Mouse (Mus musculus) neural tube, embryonic 12.5 days (tissue): Measurements from ENCODE around the gene Gm20388. TPM values are rescaled to one million over a fixed set of nuclear protein-coding genes. Genes with fewer than 3 reads are reported as not detected.

ENCODE experiments used
- ATAC-seq: fragments of 200-750 bp; cut with Nextera tagmentation; 2 replicates; pipeline ENCODE4 v1.8.0; 2017; ENCODE audit warnings: low read depth, mild to moderate bottlenecking, moderate TSS enrichment, moderate library complexity; ENCODE audit not compliant: low FRiP score
- H3K27ac ChIP-seq: fragments of 300-500 bp; sonication (generic); 2 replicates; pipeline ENCODE4 v1.5.1; 2016
- H3K27me3 ChIP-seq: fragments of 300-500 bp; sonication (generic); replicated peaks from 2 replicates; pipeline ENCODE4 v1.6.1; 2016; ENCODE audit warnings: mild to moderate bottlenecking
- H3K36me3 ChIP-seq: fragments of 300-500 bp; sonication (generic); 2 replicates; pipeline ENCODE4 v1.6.1; 2016; ENCODE audit warnings: mild to moderate bottlenecking
- H3K4me1 ChIP-seq: fragments of 300-500 bp; sonication (generic); 2 replicates; pipeline ENCODE4 v1.6.1; 2016
- H3K4me2 ChIP-seq: fragments of 300-500 bp; sonication (generic); replicated peaks from 2 replicates; pipeline ENCODE4 v1.6.1; 2016; ENCODE audit warnings: mild to moderate bottlenecking
- H3K4me3 ChIP-seq: fragments of 300-500 bp; sonication (generic); 2 replicates; pipeline ENCODE4 v1.5.1; 2016
- H3K9ac ChIP-seq: fragments of 300-500 bp; sonication (generic); 2 replicates; pipeline ENCODE4 v1.6.1; 2016; ENCODE audit warnings: mild to moderate bottlenecking
- H3K9me3 ChIP-seq: fragments of 300-500 bp; sonication (generic); 2 replicates; pipeline ENCODE4 v1.6.1; 2016; ENCODE audit warnings: mild to moderate bottlenecking
- WGBS: fragments of 180-500 bp; shearing (Covaris S2); methylation state at CpG from one replicate; pipeline ENCODE4 v1.1.7; 2016; 5-methylcytosine and 5-hydroxymethylcytosine counted together
- polyA plus RNA-seq: library from polyadenylated mRNA; unstranded; fragments of >200 nt; fragmentation: Nextera tagmentation; extraction: Ambion mirVana; gene quantifications from 2 replicates; pipeline ENCODE4 v1.2.1, GENCODE M21; 2016

The Gm20388 gene
- polyA plus RNA-seq, 1 experiment from 2014 or later: not detected

GRCm38 (mm10) chr8:120039313-120039919, 128.8 kb downstream of the Gm20388 start:
- Histone ChIP-seq H3K9ac (no peak overlapping the region), H3K4me2 (no peak overlapping the region), H3K4me1 (peaks cover 2% of the 10 kb centered on the region; the same call in 1 of the 2 replicates), H3K4me3 (no peak overlapping the region), H3K36me3 (no peaks in the 10 kb centered on the region), H3K9me3 (no peaks in the 10 kb centered on the region), H3K27me3 (no peaks in the 10 kb centered on the region), H3K27ac (no peak overlapping the region)
- WGBS: 82% methylated on average over 11 of the region's 11 CpGs
- ATAC-seq: no peak

DNA sequence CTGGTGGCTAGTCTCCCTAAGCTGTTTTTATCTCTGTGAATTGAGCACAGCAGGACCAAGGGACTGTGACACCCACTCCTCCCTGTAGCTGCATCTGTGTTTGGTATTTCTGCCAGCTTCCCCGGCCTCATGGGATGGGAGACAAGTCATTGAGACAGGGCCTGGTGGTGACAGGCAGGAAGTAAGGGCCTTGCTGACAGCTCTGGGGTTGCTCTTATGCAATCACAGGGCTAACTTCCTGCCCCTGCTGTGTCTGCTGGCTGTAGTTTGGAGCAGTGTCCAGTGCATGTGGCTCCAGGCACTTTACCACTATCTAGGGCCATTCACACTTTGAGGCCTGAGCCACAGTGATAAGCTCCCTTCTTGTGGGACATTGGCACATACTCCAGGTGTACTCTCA, 130.2 kb downstream of the Gm20388 start:
- 73% methylated on average over 1 of the region's 1 CpGs for WGBS
- H3K27ac ChIP-seq: no peak overlapping the region

DNA sequence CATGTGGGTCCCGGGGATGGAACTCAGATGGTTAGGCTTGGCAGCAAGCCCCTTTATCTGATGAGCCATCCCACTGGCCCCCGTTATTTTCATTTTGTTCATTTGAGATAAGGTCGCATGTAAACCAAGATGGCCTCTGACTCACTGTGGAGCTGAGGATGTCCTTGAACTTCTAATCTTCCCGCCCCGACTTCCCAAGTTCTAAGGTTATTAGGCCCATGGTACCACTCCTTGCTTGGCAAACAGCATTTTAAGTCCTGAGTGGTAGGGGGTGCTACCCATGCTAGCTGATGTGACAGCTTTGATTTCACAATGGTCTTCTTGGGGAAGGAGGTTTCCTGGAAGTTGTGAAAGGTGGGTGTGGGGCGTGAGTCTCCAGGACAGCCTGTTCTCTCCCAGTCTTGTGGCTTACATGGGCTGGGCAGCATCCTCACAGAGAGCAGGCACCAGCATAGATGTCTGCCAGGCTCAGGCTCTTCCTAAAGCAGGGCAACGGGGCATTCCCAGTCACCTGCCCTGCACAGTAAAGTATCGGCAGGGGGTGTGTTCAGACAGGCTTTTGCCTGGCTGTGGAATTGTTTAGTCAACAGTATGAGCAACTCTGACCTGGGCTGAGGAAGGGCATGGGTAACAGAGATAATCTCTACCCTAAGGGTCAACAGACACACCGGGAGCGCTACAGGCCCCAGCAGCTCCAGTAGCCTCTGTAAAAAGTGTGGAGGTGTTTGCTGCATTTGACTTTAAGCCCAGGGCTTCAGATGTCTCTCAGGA, 132.1 kb downstream of the Gm20388 start:
- no peak overlapping the region for H3K4me2 ChIP-seq
- WGBS: 85% methylated on average over 10 of the region's 10 CpGs
- peaks cover 8% of the 10 kb centered on the region; the same call in 1 of the 2 replicates for H3K4me1 ChIP-seq
- H3K9ac ChIP-seq: no peak overlapping the region
- no peak overlapping the region for H3K27ac ChIP-seq
- no peak for ATAC-seq
- H3K36me3 ChIP-seq: no peaks in the 10 kb centered on the region
- H3K27me3 ChIP-seq: no peaks in the 10 kb centered on the region
- no peak overlapping the region for H3K4me3 ChIP-seq
- H3K9me3 ChIP-seq: no peaks in the 10 kb centered on the region

More for the DNA sequence above, 130.2 kb downstream of the Gm20388 start:
- Histone ChIP-seq H3K4me2 (no peak overlapping the region), H3K36me3 (no peaks in the 10 kb centered on the region), H3K4me1 (no peaks in the 10 kb centered on the region), H3K9me3 (no peaks in the 10 kb centered on the region), H3K4me3 (no peak overlapping the region), H3K9ac (no peak overlapping the region), H3K27me3 (no peaks in the 10 kb centered on the region)
- ATAC-seq: no peak

DNA sequence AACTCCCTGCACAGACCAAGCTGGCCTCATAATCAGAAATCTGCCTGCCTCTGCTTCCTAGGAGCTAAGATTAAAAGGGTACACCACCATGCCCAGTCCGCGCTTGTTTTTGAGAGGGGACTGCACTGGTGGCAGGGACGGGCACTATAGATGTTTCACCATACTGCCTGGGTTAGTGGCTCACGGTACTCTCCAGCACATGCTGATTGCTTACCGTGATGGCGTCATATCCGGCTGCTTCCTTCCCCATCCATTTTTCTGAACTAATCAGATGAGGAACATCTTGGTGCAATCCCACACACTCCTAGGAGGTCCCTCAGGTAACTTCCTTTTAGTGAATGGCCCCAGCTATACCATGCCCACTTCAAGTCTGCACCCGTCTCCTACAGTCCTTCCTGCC, 134.3 kb downstream of the Gm20388 start:
- Histone ChIP-seq H3K9me3 (no peaks in the 10 kb centered on the region), H3K4me3 (no peak overlapping the region), H3K27ac (no peak overlapping the region), H3K36me3 (no peaks in the 10 kb centered on the region), H3K4me1 (peaks cover 8% of the 10 kb centered on the region; the same call in 1 of the 2 replicates), H3K9ac (no peak overlapping the region), H3K4me2 (no peak overlapping the region), H3K27me3 (no peaks in the 10 kb centered on the region)
- no peak for ATAC-seq
- 91% methylated on average over 8 of the region's 8 CpGs for WGBS

DNA sequence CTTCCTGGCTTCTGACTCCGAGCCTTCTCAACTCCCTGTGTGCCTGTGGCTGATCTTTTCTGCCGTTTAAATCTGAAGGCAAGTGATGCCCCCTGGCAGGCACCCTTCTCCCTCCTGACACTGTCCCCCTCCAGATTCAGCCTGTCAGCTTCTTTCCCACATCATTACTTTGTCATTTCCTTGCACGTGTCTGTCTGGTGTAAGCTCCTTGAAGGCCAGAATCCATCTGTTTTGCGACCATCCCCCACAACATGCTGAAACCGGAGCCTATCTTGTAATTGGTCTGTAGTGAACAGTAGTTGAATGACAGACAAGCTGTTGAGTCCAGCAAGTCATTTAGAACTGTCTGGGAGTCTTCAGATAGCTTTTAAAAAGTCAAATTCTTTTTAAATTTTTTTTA, 134.8 kb downstream of the Gm20388 start:
- H3K36me3 ChIP-seq: no peaks in the 10 kb centered on the region
- no peak overlapping the region for H3K27ac ChIP-seq
- H3K4me3 ChIP-seq: no peak overlapping the region

DNA sequence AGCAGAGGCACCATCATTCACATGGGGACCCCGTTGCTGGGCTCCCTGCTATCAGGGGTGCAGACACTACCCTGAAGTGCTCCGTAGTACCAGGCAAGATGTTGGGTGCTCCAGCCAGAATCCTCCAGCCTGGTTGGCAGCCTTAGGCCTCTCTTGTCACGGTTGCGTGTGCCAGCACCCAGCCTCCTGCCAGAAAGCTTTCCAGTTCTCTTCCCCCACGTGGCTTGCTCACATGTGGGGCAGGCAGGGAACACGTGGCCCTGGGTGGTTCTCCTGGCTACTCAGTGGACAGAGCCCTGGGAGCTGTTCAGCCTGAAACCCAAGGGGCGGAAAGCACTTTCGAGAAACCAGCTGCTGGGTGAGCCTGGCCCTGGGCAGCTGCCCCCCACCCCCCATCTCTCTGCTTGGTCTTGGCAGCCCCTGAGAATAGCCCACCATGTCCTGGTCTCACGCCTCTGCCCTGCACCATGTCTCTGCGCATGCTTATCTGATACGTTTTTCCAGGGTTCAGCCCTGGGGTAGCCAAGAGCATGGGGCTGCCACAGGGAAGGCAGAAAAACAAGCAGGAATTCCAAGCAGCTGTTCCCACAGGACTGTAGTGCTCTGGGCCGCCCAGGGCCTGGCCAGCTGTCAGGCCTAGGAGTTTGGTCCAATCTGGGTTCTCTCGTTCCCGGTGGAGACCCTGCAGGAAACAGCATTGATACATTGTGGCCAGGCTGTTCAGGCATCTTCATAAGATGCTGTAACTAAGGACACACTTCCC, 135.8 kb downstream of the Gm20388 start:
- WGBS: 77% methylated on average over 14 of the region's 14 CpGs
- Histone ChIP-seq H3K4me2 (no peak overlapping the region), H3K36me3 (no peaks in the 10 kb centered on the region), H3K9me3 (no peaks in the 10 kb centered on the region), H3K4me3 (no peak overlapping the region), H3K9ac (0 out of 2 replicates have a peak overlapping the region, but pooled peaks have one; percentile 33), H3K4me1 (peaks cover 8% of the 10 kb centered on the region; the same call in 1 of the 2 replicates), H3K27ac (no peak overlapping the region), H3K27me3 (no peaks in the 10 kb centered on the region)
- ATAC-seq: no peak

More for the DNA sequence above, 134.8 kb downstream of the Gm20388 start:
- Histone ChIP-seq H3K9ac (no peak overlapping the region), H3K9me3 (no peaks in the 10 kb centered on the region), H3K27me3 (no peaks in the 10 kb centered on the region), H3K4me1 (peaks cover 8% of the 10 kb centered on the region; the same call in 1 of the 2 replicates), H3K4me2 (no peak overlapping the region)
- WGBS: 67% methylated on average over 5 of the region's 5 CpGs
- ATAC-seq: no peak

- no peak overlapping the region for H3K27ac ChIP-seq
- H3K4me2 ChIP-seq: no peak overlapping the region
- 85% methylated on average over 13 of the region's 13 CpGs for WGBS
- H3K36me3 ChIP-seq: no peaks in the 10 kb centered on the region
- no peak for ATAC-seq
- peaks cover 8% of the 10 kb centered on the region; the same call in 1 of the 2 replicates for H3K4me1 ChIP-seq
- H3K9ac ChIP-seq: no peak overlapping the region
- no peak overlapping the region for H3K4me3 ChIP-seq
- no peaks in the 10 kb centered on the region for H3K9me3 ChIP-seq
- H3K27me3 ChIP-seq: no peaks in the 10 kb centered on the region
Measured at GRCm38 (mm10) chr8:120049949-120050348, 139.3 kb downstream of the Gm20388 start.

- Histone ChIP-seq H3K9ac (no peak overlapping the region), H3K9me3 (no peaks in the 10 kb centered on the region), H3K27ac (no peak overlapping the region), H3K4me3 (no peak overlapping the region), H3K27me3 (no peaks in the 10 kb centered on the region), H3K36me3 (no peaks in the 10 kb centered on the region), H3K4me2 (no peak overlapping the region), H3K4me1 (peaks cover 8% of the 10 kb centered on the region; the same call in 1 of the 2 replicates)
- ATAC-seq: no peak
- WGBS: 80% methylated on average over 10 of the region's 10 CpGs
Measured at GRCm38 (mm10) chr8:120050376-120050775, 139.7 kb downstream of the Gm20388 start.

DNA sequence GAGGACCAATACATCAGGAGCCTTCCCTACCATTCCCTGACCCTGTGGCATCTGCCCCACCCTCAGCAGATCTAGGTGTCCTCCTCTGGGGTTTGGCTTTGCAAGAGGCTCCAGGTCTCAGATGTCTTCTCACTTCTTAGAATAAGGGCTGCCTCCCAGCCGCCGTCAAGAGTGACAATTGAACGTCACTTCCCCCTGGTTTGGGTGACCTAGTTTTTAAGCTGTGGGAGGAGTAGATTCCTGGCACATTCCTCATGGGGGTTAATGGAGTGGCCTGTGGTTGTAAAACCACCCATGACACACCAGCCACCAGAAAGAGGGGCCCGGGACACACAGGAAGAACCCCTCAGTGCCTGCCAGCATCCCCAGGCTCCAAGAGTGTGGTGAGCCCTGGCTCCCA, 140.4 kb downstream of the Gm20388 start:
- Histone ChIP-seq H3K9me3 (no peaks in the 10 kb centered on the region), H3K27ac (no peak overlapping the region), H3K4me3 (no peak overlapping the region), H3K4me1 (peaks cover 7% of the 10 kb centered on the region; the same call in 1 of the 2 replicates), H3K4me2 (no peak overlapping the region), H3K27me3 (no peaks in the 10 kb centered on the region), H3K9ac (no peak overlapping the region), H3K36me3 (no peaks in the 10 kb centered on the region)
- WGBS: 49% methylated on average over 4 of the region's 4 CpGs
- ATAC-seq: no peak

GRCm38 (mm10) chr8:120051908-120052307, 141.3 kb downstream of the Gm20388 start:
- Histone ChIP-seq H3K4me1 (no peaks in the 10 kb centered on the region), H3K9me3 (peaks cover 8% of the 10 kb centered on the region; the same call in 1 of the 2 replicates), H3K4me3 (no peak overlapping the region), H3K36me3 (no peaks in the 10 kb centered on the region), H3K4me2 (no peak overlapping the region), H3K27me3 (no peaks in the 10 kb centered on the region), H3K27ac (no peak overlapping the region), H3K9ac (no peak overlapping the region)
- WGBS: 86% methylated on average over 4 of the region's 4 CpGs
- no peak for ATAC-seq

DNA sequence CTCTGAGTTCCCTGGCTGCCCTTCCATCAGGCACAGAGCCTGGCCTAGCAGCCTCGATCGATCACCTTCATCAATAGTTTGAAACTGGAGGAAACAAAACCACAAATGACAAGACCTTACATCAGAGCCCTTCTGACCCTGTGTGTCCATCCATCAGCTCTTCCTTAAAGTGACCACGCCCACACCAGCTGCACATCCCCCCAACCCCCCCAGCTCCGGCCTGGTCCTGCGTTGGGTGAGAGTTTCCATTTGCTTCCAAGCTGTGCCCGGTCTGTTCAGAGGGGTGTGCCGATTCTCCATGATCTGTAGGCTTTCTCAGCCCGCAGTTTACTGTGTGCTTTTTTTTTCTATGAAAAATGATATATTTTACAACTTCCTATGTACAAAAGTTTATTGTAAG, 141.7 kb downstream of the Gm20388 start:
- Histone ChIP-seq H3K4me2 (no peak overlapping the region), H3K9ac (no peak overlapping the region), H3K4me1 (no peaks in the 10 kb centered on the region), H3K27ac (no peak overlapping the region), H3K9me3 (peaks cover 8% of the 10 kb centered on the region; the same call in 1 of the 2 replicates), H3K36me3 (no peaks in the 10 kb centered on the region), H3K4me3 (no peak overlapping the region), H3K27me3 (no peaks in the 10 kb centered on the region)
- 77% methylated on average over 8 of the region's 8 CpGs for WGBS
- ATAC-seq: no peak

DNA sequence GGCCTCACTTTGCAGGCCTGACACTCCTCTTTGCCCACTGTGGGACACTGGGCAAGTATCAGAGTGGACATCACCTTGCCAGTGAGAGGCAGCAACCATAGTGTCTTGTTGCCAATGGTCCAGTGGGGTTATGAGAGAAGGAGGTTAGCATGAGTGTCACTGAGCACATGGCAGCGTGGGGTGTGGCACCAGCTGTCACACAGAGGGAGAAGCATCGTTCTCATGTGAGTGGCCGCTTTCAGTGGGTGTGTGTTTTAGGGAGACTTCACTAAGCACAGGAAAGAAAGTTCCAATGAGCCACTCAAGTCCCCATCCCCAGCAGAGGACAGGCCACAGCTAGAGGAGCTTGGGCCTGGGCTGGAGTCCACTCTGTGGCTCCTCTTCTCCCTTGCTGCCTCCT, 144.2 kb downstream of the Gm20388 start:
- Histone ChIP-seq H3K4me2 (no peak overlapping the region), H3K27ac (no peak overlapping the region), H3K4me3 (no peak overlapping the region), H3K36me3 (no peaks in the 10 kb centered on the region), H3K9me3 (peaks cover 8% of the 10 kb centered on the region; the same call in 1 of the 2 replicates), H3K4me1 (no peaks in the 10 kb centered on the region), H3K27me3 (no peaks in the 10 kb centered on the region), H3K9ac (no peak overlapping the region)
- WGBS: 88% methylated on average over 3 of the region's 3 CpGs
- no peak for ATAC-seq
